Mouse (Mus musculus) liver, postnatal 0 days (tissue): ENCODE data around the gene Gata1. TPM values are rescaled to one million over a fixed set of nuclear protein-coding genes. Genes with fewer than 3 reads are reported as not detected.
"Not testable (repeated sequence)": the region's sequence is repeated elsewhere in the genome, so short reads cannot be mapped to it uniquely, and the experiment has no call there.

Experiments
- ATAC-seq: fragments of 200-750 bp; cut with Nextera tagmentation; 2 replicates; pipeline ENCODE4 v1.8.0; 2017; ENCODE audit warnings: mild to moderate bottlenecking, moderate library complexity
- DNase-seq: peaks from one replicate; pipeline ENCODE4 v3.0.0-alpha.2; 2016
- H3K27ac ChIP-seq: fragments of 300-500 bp; sonication (generic); 2 replicates; pipeline ENCODE4 v1.5.1; 2014; ENCODE audit warnings: antibody characterized with exemption, moderate library complexity, mild to moderate bottlenecking, low read depth
- H3K27me3 ChIP-seq: fragments of 300-500 bp; sonication (generic); 2 replicates; pipeline ENCODE4 v1.6.1; 2014; ENCODE audit warnings: low read length, control low read depth, mixed read lengths; ENCODE audit not compliant: insufficient read depth
- H3K36me3 ChIP-seq: fragments of 300-500 bp; sonication (generic); replicated peaks from 2 replicates; pipeline ENCODE4 v1.6.1; 2014; ENCODE audit warnings: mild to moderate bottlenecking, control low read depth, low read length, moderate library complexity, mixed read lengths; ENCODE audit not compliant: insufficient read depth
- H3K4me1 ChIP-seq: fragments of 300-500 bp; sonication (generic); 2 replicates; pipeline ENCODE4 v1.6.1; 2014; ENCODE audit warnings: antibody characterized with exemption, mild to moderate bottlenecking, control low read depth; ENCODE audit not compliant: insufficient read depth
- H3K4me2 ChIP-seq: fragments of 300-500 bp; sonication (generic); 2 replicates; pipeline ENCODE4 v1.6.1; 2014; ENCODE audit warnings: low read depth, mild to moderate bottlenecking, low read length, moderate library complexity, mixed read lengths
- H3K4me3 ChIP-seq: fragments of 300-500 bp; sonication (generic); 2 replicates; pipeline ENCODE4 v1.5.1; 2014; ENCODE audit warnings: low read depth, low read length
- H3K9ac ChIP-seq: fragments of 300-500 bp; sonication (generic); replicated peaks from 2 replicates; pipeline ENCODE4 v1.6.1; 2014; ENCODE audit warnings: mild to moderate bottlenecking, moderate library complexity
- H3K9me3 ChIP-seq: fragments of 300-500 bp; sonication (generic); 2 replicates; pipeline ENCODE4 v1.6.1; 2016; ENCODE audit warnings: mild to moderate bottlenecking, control low read depth, low read length, mixed read lengths
- CTCF ChIP-seq: sonication (generic); IDR thresholded peaks from 2 replicates; pipeline ENCODE4 v1.5.1; 2016; ENCODE audit warnings: antibody characterized with exemption, low read depth
- EP300 ChIP-seq: IDR thresholded peaks from 2 replicates; pipeline ENCODE4 v1.6.1; 2016; ENCODE audit warnings: antibody characterized with exemption, low read depth, mild to moderate bottlenecking
- WGBS: fragments of 180-500 bp; shearing (Covaris S2); extraction: QIAGEN DNeasy Blood & Tissue Kit; methylation state at CpG from one replicate; pipeline ENCODE4 v1.1.7; 2014; ENCODE audit not compliant: insufficient replicate concordance; 5-methylcytosine and 5-hydroxymethylcytosine counted together
- polyA plus RNA-seq: library from polyadenylated mRNA; unstranded; fragments of >200 nt; fragmentation: Nextera tagmentation; extraction: Ambion mirVana; gene quantifications from 2 replicates; pipeline ENCODE4 v1.2.1, GENCODE M21; 2015

Gata1 gene
- polyA plus RNA-seq, 1 experiment from 2014 or later: 43.2 TPM

DNA sequence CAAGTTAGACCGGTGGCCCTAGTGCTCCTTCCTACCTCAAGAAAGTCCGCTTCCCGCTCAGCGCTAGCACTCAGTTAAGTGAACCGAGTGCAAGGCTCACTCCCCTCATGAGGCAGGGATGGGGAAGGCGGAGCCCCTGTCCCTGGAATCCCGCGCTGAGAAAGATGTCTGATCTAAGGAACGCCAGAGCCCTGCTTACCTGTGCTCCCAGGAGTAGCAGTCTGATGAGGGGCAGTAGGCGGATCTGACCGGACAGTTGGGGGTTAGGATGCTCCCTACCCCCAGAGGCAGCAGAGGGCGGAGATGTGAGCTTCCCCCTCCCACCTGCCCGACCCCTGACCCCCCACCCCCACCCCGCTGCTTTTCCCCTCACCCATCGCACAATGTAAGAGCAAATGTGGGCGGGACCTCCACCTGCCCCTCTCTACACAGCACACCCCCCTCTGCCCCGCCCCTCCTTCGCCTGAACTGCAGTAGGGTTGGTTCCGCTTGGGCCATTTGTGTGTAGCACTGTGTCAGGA lies 49.5 kb downstream of the Gata1 start, which contains the start of gene Eras:
Eras (minus strand) TSS at position 338 of the 521 bp plus-strand sequence.
- Histone ChIP-seq H3K27ac (no peak within 1 kb of the TSS), H3K9ac (no peak within 1 kb of the TSS), H3K4me1 (no peaks in the 10 kb centered on the region), H3K36me3 (0 out of 2 replicates have a peak, but pooled peaks cover 2% of the 10 kb centered on the region), H3K4me2 (no peak within 1 kb of the TSS), H3K27me3 (peaks cover 36% of the 10 kb centered on the region), H3K9me3 (no peaks in the 10 kb centered on the region), H3K4me3 (no peak within 1 kb of the TSS)
- DNase-seq (no peak), ATAC-seq (no peak)
- no peak for TF ChIP-seq EP300
- no peak for TF ChIP-seq CTCF
- 23% methylated on average over 18 of the region's 19 CpGs for WGBS

DNA sequence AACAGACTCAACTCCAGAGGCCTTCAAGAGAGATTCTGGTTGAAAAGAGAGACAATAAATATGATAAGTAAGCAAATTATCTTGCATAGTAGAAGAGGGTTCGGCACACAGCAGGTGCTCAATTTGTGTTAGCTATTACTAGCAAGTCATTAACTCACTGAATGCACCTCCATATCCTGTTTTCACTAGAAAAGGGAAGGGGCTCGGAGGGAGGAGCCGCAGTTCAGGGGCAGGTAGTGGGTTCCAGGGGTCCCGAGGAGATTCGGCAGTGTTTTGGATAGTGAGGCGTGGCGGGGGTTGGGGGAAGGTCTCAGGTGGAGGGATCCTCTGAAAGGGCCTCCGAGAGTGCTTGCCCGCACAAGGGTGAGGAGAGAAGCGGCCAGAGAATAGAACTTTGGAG lies 50.8 kb downstream of the Gata1 start:
- TF ChIP-seq CTCF: no peak
- TF ChIP-seq EP300: no peak
- DNase-seq: no peak
- Histone ChIP-seq H3K27ac (no peak overlapping the region), H3K4me3 (no peak overlapping the region), H3K4me1 (no peaks in the 10 kb centered on the region), H3K27me3 (peaks cover 48% of the 10 kb centered on the region), H3K9me3 (no peaks in the 10 kb centered on the region), H3K4me2 (no peak overlapping the region), H3K36me3 (0 out of 2 replicates have a peak, but pooled peaks cover 2% of the 10 kb centered on the region), H3K9ac (no peak overlapping the region)
- 29% methylated on average over 10 of the region's 10 CpGs for WGBS
- no peak for ATAC-seq

DNA sequence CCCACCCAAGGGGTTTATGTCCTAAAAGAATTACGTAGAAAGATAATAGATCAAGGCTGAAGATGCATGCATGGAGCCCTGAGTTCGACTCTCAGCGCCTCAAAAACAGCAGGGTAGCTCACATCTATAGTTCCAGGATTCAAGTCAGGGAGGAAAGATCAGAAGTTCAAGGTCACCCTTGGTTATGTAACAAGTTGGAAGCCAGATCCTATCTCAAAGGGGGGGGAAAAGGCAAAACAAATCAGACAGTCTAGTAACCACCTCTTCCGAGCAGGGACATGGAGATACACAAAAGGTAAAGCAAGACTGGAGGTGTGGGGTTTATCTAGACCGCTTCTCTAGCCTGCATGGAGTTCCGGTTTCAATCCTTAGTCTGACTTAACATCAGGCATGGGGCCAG lies 51.6 kb downstream of the Gata1 start:
- no peak for TF ChIP-seq CTCF
- TF ChIP-seq EP300: no peak
- Histone ChIP-seq H3K27ac (no peak overlapping the region), H3K27me3 (peaks cover 56% of the 10 kb centered on the region), H3K4me1 (no peaks in the 10 kb centered on the region), H3K9ac (no peak overlapping the region), H3K4me2 (no peak overlapping the region), H3K4me3 (no peak overlapping the region), H3K9me3 (no peaks in the 10 kb centered on the region), H3K36me3 (no peaks in the 10 kb centered on the region)
- WGBS: 70% methylated on average over 6 of the region's 6 CpGs
- DNase-seq (no peak), ATAC-seq (no peak)

DNA sequence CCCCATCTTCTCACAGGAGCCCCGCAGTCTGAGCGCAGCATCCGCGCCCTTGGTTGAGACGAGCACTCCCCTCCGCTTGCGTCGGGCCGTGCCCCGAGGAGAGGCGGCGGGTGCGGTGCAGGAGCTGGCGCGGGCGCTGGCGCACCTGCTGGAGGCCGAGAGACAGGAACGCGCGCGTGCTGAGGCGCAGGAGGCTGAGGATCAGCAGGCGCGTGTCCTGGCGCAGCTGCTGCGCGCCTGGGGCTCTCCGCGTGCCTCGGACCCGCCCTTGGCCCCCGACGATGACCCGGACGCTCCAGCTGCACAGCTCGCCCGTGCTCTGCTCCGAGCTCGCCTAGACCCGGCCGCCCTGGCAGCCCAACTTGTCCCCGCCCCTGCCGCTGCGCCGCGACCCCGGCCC lies 55.8 kb downstream of the Gata1 start:
- no peak for ATAC-seq
- peak overlapping the region; percentile 15; the same call in 1 of the 2 replicates for H3K4me3 ChIP-seq

DNA sequence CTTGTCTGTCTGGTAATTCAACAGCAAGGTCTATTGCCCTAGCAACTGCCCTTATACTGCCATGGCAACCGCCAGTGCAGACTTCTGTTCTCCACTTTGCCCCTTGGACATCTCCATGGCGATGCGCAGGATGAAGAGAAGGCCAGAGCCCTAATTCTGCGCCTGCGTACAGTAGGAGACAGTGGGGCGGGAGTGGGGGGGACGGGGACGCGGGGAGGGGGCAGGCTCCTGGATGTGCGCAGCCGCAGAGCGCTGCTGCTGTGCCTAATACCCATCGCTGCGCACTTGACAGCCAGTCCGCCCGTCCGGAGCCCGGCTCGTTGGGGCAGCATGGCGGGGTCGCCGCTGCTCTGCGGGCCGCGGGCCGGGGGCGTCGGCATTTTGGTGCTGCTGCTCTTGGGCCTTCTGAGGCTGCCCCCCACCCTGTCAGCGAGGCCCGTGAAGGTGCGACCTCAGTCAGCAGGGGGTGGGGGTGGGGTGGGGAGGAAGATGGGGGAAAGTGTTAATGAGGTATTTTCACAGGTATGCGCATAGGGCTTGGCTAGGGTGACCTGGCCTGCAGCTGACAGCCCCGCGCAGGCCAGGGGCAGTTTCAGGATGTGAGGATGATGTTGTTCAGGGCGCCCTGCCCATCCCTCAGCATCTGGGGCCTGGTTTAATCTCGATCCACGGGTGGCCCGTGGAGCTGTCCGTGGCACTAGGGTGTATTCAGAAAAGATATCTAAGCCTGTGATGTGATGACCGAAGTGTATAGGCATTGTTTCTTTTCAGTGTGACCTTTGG lies 58.1 kb downstream of the Gata1 start, which contains the start of gene Pcsk1n:
Pcsk1n (plus strand) TSS at position 222 of the 783 bp plus-strand sequence.
- Histone ChIP-seq H3K9me3 (no peaks in the 10 kb centered on the region), H3K4me2 (no peak within 1 kb of the TSS), H3K27ac (no peak within 1 kb of the TSS), H3K36me3 (no peaks in the 10 kb centered on the region), H3K27me3 (peaks cover 50% of the 10 kb centered on the region), H3K4me1 (no peaks in the 10 kb centered on the region), H3K9ac (no peak within 1 kb of the TSS), H3K4me3 (no peak within 1 kb of the TSS)
- 24% methylated on average over 26 of the region's 40 CpGs for WGBS
- TF ChIP-seq CTCF (no peak), EP300 (no peak)
- DNase-seq (no peak), ATAC-seq (no peak)

More for the DNA sequence above, 55.8 kb downstream of the Gata1 start:
- no peaks in the 10 kb centered on the region for H3K36me3 ChIP-seq
- H3K27ac ChIP-seq: no peak overlapping the region
- TF ChIP-seq CTCF: no peak
- TF ChIP-seq EP300: no peak
- no peaks in the 10 kb centered on the region for H3K4me1 ChIP-seq
- H3K9me3 ChIP-seq: no peaks in the 10 kb centered on the region
- WGBS: 18% methylated on average over 30 of the region's 48 CpGs
- H3K27me3 ChIP-seq: peaks cover 62% of the 10 kb centered on the region
- no peak overlapping the region for H3K9ac ChIP-seq
- no peak for DNase-seq
- H3K4me2 ChIP-seq: peak overlapping the region; percentile 50; the same call in 1 of the 2 replicates

DNA sequence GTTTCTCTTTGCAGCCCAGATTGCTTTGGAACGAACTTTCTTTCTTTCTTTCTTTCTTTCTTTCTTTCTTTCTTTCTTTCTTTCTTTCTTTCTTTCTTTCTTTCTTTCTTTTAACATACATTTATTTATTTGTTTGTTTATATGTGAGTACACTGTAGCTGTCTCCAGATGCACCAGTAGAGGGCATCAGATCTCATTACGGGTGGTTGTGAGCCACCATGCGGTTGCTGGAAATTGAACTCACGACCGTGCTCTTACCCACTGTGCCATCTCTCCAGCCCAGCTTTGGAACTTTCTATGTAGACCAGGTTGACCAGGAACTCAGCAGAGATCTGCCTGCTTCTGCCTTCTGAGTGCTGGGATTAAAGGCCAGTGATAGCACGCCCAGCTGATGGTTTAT lies 59.9 kb downstream of the Gata1 start:
- 55% methylated on average over 6 of the region's 6 CpGs for WGBS
- not testable (repeated sequence) for DNase-seq

More for the DNA sequence above, 59.9 kb downstream of the Gata1 start:
- TF ChIP-seq CTCF: peak; percentile 33; the same call in 1 of the 2 replicates
- not testable (repeated sequence) for H3K4me3 ChIP-seq, H3K4me2 ChIP-seq, H3K9me3 ChIP-seq, H3K36me3 ChIP-seq, H3K4me1 ChIP-seq, H3K27ac ChIP-seq, ATAC-seq, H3K9ac ChIP-seq
- H3K27me3 ChIP-seq: peaks cover 34% of the 10 kb centered on the region
